Mouse (Mus musculus) cerebellum, adult 9-10 months (tissue): Measurements from ENCODE around the gene Olfr1175-ps.

ENCODE experiments used
- DNase-seq: peaks from one replicate; pipeline ENCODE4 v3.0.0; 2022

The Olfr1175-ps gene

DNA sequence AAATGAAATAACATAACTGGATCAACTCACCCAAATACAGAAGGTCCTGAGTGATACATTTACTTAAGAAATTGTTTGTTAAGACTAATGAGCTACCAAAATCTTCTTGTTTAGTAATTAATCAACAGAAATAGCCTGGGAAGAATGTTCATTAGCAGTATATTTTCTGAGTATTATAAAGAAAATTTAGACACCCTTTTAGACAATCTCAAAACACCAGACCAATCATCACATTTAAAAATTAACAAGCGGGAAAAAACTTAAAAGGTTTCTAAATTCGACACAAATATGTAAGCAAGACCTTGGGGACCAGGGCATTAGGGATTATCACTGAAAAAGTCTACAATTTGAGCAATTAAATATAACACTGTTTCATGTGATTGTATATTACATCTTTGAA, at the start of gene Olfr1175-ps:
TSS of gene Olfr1175-ps (minus strand) at position 101 of the 400 bp plus-strand sequence.
- DNase-seq = no peak

GRCm38 (mm10) chr2:88356304-88356703, 29.3 kb upstream of the Olfr1175-ps start:
- DNase-seq = peak; percentile 23

DNA sequence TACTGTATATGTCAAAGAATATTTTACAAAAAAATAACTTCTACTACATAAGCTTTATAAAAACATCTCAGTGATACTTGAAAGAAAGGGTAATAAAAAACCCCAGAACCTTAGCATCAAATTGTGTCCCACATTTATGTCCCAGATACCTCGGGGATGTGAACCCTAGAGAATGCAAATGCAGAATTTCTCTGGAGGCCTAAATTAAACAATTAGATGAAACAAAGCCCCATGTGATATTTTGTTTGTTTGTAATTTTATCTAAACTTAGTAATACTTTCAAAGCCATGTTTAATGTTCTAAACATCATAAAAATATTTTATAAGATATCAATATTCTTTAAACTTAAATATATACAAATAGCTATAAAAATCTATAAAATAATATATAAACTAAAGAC, 19.4 kb upstream of the Olfr1175-ps start, which contains the start of gene Olfr1177-ps:
TSS of gene Olfr1177-ps (minus strand) at position 101 of the 400 bp plus-strand sequence.
- no peak for DNase-seq

DNA sequence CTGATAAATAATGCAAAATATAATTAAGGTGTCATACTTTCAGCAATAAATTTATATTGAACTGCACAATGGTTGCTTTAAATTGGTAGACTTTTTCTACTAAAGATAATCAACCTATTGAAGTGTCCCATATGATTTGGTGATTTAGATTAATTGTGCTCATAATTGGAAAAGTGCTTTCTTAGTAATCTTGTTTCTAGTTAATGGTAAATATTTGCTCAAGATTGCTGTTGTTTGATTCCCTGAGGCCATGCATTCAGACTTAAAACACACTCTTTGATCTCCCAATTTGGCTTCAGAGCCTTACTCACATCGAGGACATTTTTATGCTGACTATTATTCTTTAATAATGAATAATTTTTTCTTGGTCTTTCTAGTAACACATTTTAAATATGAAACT, 9.4 kb upstream of the Olfr1175-ps start, which contains the start of gene Olfr1176:
TSS of gene Olfr1176 (plus strand) at position 301 of the 400 bp plus-strand sequence.
- DNase-seq = no peak

DNA sequence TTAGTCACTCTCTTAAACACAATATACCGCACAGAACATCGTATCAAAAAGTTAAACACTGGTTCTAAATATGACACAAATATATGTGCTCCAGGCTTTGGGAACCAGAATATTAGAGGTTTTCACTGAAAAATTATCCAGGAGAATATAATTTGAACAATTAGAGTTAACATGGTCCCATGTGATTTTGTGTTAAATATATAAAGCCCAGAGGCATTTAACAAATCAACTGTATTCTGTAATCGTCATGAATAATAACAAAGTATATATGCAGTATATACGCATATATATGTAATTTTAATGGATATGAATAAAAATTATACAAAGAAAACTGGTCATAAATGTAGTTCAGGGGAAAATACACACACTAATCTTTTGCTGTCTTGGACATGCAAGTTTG, 12.0 kb downstream of the Olfr1175-ps start, which contains the start of gene Olfr1174-ps:
TSS of gene Olfr1174-ps (minus strand) at position 101 of the 400 bp plus-strand sequence.
- DNase-seq = no peak

DNA sequence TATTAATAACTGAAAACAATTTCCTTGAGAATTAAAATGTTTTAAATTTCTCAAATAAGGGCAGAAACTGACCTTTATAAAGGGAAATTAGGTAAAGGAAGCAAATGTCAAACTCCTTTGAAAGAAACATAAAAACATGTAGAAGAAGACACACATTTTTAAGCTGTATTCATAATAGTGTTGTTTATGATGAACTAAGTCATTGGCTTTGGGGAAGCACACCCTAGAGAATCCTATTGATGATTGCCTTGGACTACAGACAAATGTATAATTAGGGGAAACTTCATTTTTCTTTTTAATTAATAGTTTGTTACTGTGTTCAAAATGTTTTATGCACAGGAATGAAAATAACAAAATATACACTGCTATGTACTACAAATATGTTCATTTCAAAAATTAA, 47.2 kb downstream of the Olfr1175-ps start, which contains the start of gene Olfr1173:
TSS of gene Olfr1173 (minus strand) at position 101 of the 400 bp plus-strand sequence.
- DNase-seq = no peak
